Mouse (Mus musculus) CD4-positive, CD25-positive, alpha-beta regulatory T cell (primary cell): ENCODE measurements around the gene Pxmp2. TPM values are rescaled to one million over a fixed set of nuclear protein-coding genes. Genes with fewer than 3 reads are reported as not detected.

Experiments
- polyA plus RNA-seq: library from polyadenylated mRNA; unstranded; fragments of 100-300 nt; shearing (Covaris generic); gene quantifications from one replicate; pipeline ENCODE4 v1.2.1, GENCODE M21; 2017

The Pxmp2 gene
- 4.9 TPM for polyA plus RNA-seq

GRCm38 (mm10) chr5:110285770-110286445 lies at the start of gene Pxmp2, which contains the start of gene Pole:
TSS of gene Pxmp2 (minus strand) at chr5:110286186.
TSS of gene Pole (plus strand) at chr5:110286306.

GRCm38 (mm10) chr5:110269141-110270101 lies 16.6 kb downstream of the Pxmp2 start, which contains the start of gene Pgam5:
TSS of gene Pgam5 (minus strand) at chr5:110269913.

GRCm38 (mm10) chr5:110230780-110231461 lies 55.1 kb downstream of the Pxmp2 start, which contains the start of gene Ankle2:
TSS of gene Ankle2 (plus strand) at chr5:110231004.

Other genes with a start within 250 kb of the Pxmp2 start
- gene Gm17655, start 213.7 kb downstream of the Pxmp2 start, polyA plus RNA-seq, result 11.7 TPM
- 3.0 TPM for gene Gm35315, start 191.8 kb downstream of the Pxmp2 start, polyA plus RNA-seq
- 2.4 TPM for gene Plcxd1, start 186.2 kb downstream of the Pxmp2 start, polyA plus RNA-seq
- gene Gtpbp6, start 178.0 kb downstream of the Pxmp2 start, polyA plus RNA-seq, result 68.5 TPM
- gene Zfp605, start 176.1 kb downstream of the Pxmp2 start, polyA plus RNA-seq, result 5.7 TPM
- gene Chfr, start 150.3 kb downstream of the Pxmp2 start, polyA plus RNA-seq, result 68.4 TPM
- 29.1 TPM for gene Golga3, start 109.5 kb downstream of the Pxmp2 start, polyA plus RNA-seq
- 51.2 TPM for gene Ankle2, start 55.2 kb downstream of the Pxmp2 start, polyA plus RNA-seq
- 61.1 TPM for gene Pgam5, start 16.3 kb downstream of the Pxmp2 start, polyA plus RNA-seq
- gene Pole, start 120 bp upstream of the Pxmp2 start, polyA plus RNA-seq, result 4.9 TPM
- not detected for gene P2rx2, start 57.0 kb upstream of the Pxmp2 start, polyA plus RNA-seq
- not detected for gene Lrcol1, start 58.5 kb upstream of the Pxmp2 start, polyA plus RNA-seq
- 43.0 TPM for gene Fbrsl1, start 162.3 kb upstream of the Pxmp2 start, polyA plus RNA-seq